20 mouse cellular contexts compared by ENCODE assay signal in genomic region chr3:38653928-38654327, GRCm38 (mm10).
DNase-seq lines count a peak whose midpoint lies in the region; ATAC-seq lines count a peak whose summit lies in the region.
"Had no signal": no experiment of that assay in that cellular context is flagged by ENCODE, and none has a peak within 500 bp of the region (broad histone marks: within the 10 kb centered on the region; RNA-seq: fewer than 3 reads in every experiment).

No protein-coding gene starts in this region.

- peak; percentile 42 for DNase-seq in forebrain, embryonic 14.5 days (ENCODE audit: low spot score)
- no peak for DNase-seq in forebrain, embryonic 11.5 days (ENCODE audit: low spot score)
- no peak for DNase-seq in midbrain, embryonic 14.5 days
- no peak for DNase-seq in kidney, postnatal 10 days
- DNase-seq: adrenal gland, postnatal 14 days; cerebellum, adult 9-10 months; gastrocnemius, postnatal 14 days; kidney, adult 8-10 months; kidney, postnatal 36 days; liver, embryonic 13.5 days; lung, adult 2 months; lung, postnatal 14 days; thymus, adult 18-20 months; thymus, postnatal 4 days had no signal

- WGBS in forebrain, embryonic 14.5 days, result 47% methylated on average over 4 of the region's 4 CpGs
- WGBS in forebrain, embryonic 11.5 days, result 70% methylated on average over 4 of the region's 4 CpGs
- 73% methylated on average over 4 of the region's 4 CpGs for WGBS in midbrain, embryonic 14.5 days
- 65% methylated on average over 4 of the region's 4 CpGs for WGBS in midbrain, embryonic 15.5 days
- 53% methylated on average over 4 of the region's 4 CpGs for WGBS in hindbrain, embryonic 16.5 days
- 36% methylated on average over 4 of the region's 4 CpGs for WGBS in neural tube, embryonic 15.5 days
- 70% methylated on average over 4 of the region's 4 CpGs for WGBS in kidney, embryonic 16.5 days

- no peak overlapping the region for H3K9ac ChIP-seq in forebrain, embryonic 14.5 days (ENCODE audit: low read length)
- H3K9ac ChIP-seq in forebrain, embryonic 11.5 days (ENCODE audit: low read length), result no peak overlapping the region
- no peak overlapping the region for H3K9ac ChIP-seq in midbrain, embryonic 14.5 days (replicated peaks; ENCODE audit: low read length)
- no peak overlapping the region for H3K9ac ChIP-seq in midbrain, embryonic 15.5 days
- H3K9ac ChIP-seq in hindbrain, embryonic 16.5 days (ENCODE audit: low read depth, low read length), result no peak overlapping the region
- H3K9ac ChIP-seq in neural tube, embryonic 15.5 days (replicated peaks), result no peak overlapping the region
- H3K9ac ChIP-seq in kidney, embryonic 16.5 days (replicated peaks; ENCODE audit: low read length), result no peak overlapping the region
- H3K9ac ChIP-seq: embryonic facial prominence, embryonic 15.5 days; limb, embryonic 13.5 days; liver, embryonic 13.5 days had no signal

- no peaks in the 10 kb centered on the region for H3K36me3 ChIP-seq in forebrain, embryonic 14.5 days (ENCODE audit: control insufficient read depth, insufficient read depth, low read length)
- H3K36me3 ChIP-seq in forebrain, embryonic 11.5 days (ENCODE audit: control insufficient read depth, insufficient read depth, low read length), result no peaks in the 10 kb centered on the region
- no peaks in the 10 kb centered on the region for H3K36me3 ChIP-seq in midbrain, embryonic 14.5 days (ENCODE audit: control insufficient read depth, insufficient read depth, low read length)
- no peaks in the 10 kb centered on the region for H3K36me3 ChIP-seq in midbrain, embryonic 15.5 days (replicated peaks)
- no peaks in the 10 kb centered on the region for H3K36me3 ChIP-seq in hindbrain, embryonic 16.5 days (ENCODE audit: control insufficient read depth, insufficient read depth, low read length)
- H3K36me3 ChIP-seq in neural tube, embryonic 15.5 days, result no peaks in the 10 kb centered on the region
- H3K36me3 ChIP-seq in kidney, embryonic 16.5 days (ENCODE audit: insufficient read depth, low read length), result no peaks in the 10 kb centered on the region
- H3K36me3 ChIP-seq: embryonic facial prominence, embryonic 15.5 days; limb, embryonic 13.5 days; liver, embryonic 13.5 days had no signal

- H3K27me3 ChIP-seq in forebrain, embryonic 14.5 days (replicated peaks; ENCODE audit: control insufficient read depth, insufficient read depth, low read length), result no peaks in the 10 kb centered on the region
- no peaks in the 10 kb centered on the region for H3K27me3 ChIP-seq in forebrain, embryonic 11.5 days (ENCODE audit: control insufficient read depth, insufficient read depth, low read length)
- no peaks in the 10 kb centered on the region for H3K27me3 ChIP-seq in midbrain, embryonic 14.5 days (ENCODE audit: control insufficient read depth, insufficient read depth, low read length)
- H3K27me3 ChIP-seq in midbrain, embryonic 15.5 days (replicated peaks), result no peaks in the 10 kb centered on the region
- no peaks in the 10 kb centered on the region for H3K27me3 ChIP-seq in hindbrain, embryonic 16.5 days (replicated peaks; ENCODE audit: control insufficient read depth, insufficient read depth, low read length)
- H3K27me3 ChIP-seq in neural tube, embryonic 15.5 days (replicated peaks), result no peaks in the 10 kb centered on the region
- no peaks in the 10 kb centered on the region for H3K27me3 ChIP-seq in kidney, embryonic 16.5 days (ENCODE audit: insufficient read depth, low read length)
- H3K27me3 ChIP-seq: embryonic facial prominence, embryonic 15.5 days; limb, embryonic 13.5 days; liver, embryonic 13.5 days had no signal

- peaks cover 7% of the 10 kb centered on the region for H3K4me1 ChIP-seq in forebrain, embryonic 14.5 days (ENCODE audit: control insufficient read depth, insufficient read depth, low read length)
- no peaks in the 10 kb centered on the region; the same call in 1 of the 2 replicates for H3K4me1 ChIP-seq in forebrain, embryonic 11.5 days (replicated peaks; ENCODE audit: control insufficient read depth, insufficient read depth, low read length)
- H3K4me1 ChIP-seq in midbrain, embryonic 14.5 days (ENCODE audit: control insufficient read depth, insufficient read depth, low read length), result no peaks in the 10 kb centered on the region; the same call in 1 of the 2 replicates
- H3K4me1 ChIP-seq in midbrain, embryonic 15.5 days, result peaks cover 7% of the 10 kb centered on the region; the same call in 1 of the 2 replicates
- H3K4me1 ChIP-seq in hindbrain, embryonic 16.5 days (ENCODE audit: control insufficient read depth, insufficient read depth, low read depth, low read length), result peaks cover 10% of the 10 kb centered on the region
- H3K4me1 ChIP-seq in neural tube, embryonic 15.5 days, result peaks cover 12% of the 10 kb centered on the region
- H3K4me1 ChIP-seq in kidney, embryonic 16.5 days (ENCODE audit: insufficient read depth, low read length), result no peaks in the 10 kb centered on the region
- H3K4me1 ChIP-seq: embryonic facial prominence, embryonic 15.5 days; liver, embryonic 13.5 days had no signal

- H3K9me3 ChIP-seq in forebrain, embryonic 14.5 days (replicated peaks; ENCODE audit: control insufficient read depth, low read length), result no peaks in the 10 kb centered on the region
- H3K9me3 ChIP-seq in forebrain, embryonic 11.5 days (ENCODE audit: control insufficient read depth, low read length), result no peaks in the 10 kb centered on the region
- no peaks in the 10 kb centered on the region for H3K9me3 ChIP-seq in midbrain, embryonic 14.5 days (ENCODE audit: control insufficient read depth, low read length)
- H3K9me3 ChIP-seq in midbrain, embryonic 15.5 days, result no peaks in the 10 kb centered on the region
- no peaks in the 10 kb centered on the region for H3K9me3 ChIP-seq in hindbrain, embryonic 16.5 days (ENCODE audit: control insufficient read depth, low read length)
- no peaks in the 10 kb centered on the region for H3K9me3 ChIP-seq in neural tube, embryonic 15.5 days (replicated peaks)
- no peaks in the 10 kb centered on the region for H3K9me3 ChIP-seq in kidney, embryonic 16.5 days (ENCODE audit: low read length)
- H3K9me3 ChIP-seq: embryonic facial prominence, embryonic 15.5 days; limb, embryonic 13.5 days; liver, embryonic 13.5 days had no signal

- H3K4me2 ChIP-seq in forebrain, embryonic 14.5 days (ENCODE audit: low read length), result no peak overlapping the region
- no peak overlapping the region for H3K4me2 ChIP-seq in forebrain, embryonic 11.5 days (ENCODE audit: low read depth, low read length, severe bottlenecking)
- no peak overlapping the region for H3K4me2 ChIP-seq in midbrain, embryonic 14.5 days (ENCODE audit: low read length)
- no peak overlapping the region for H3K4me2 ChIP-seq in midbrain, embryonic 15.5 days
- H3K4me2 ChIP-seq in hindbrain, embryonic 16.5 days (ENCODE audit: low read length), result no peak overlapping the region
- H3K4me2 ChIP-seq in neural tube, embryonic 15.5 days, result no peak overlapping the region
- H3K4me2 ChIP-seq in kidney, embryonic 16.5 days (replicated peaks; ENCODE audit: low read depth, low read length), result no peak overlapping the region
- H3K4me2 ChIP-seq: embryonic facial prominence, embryonic 15.5 days; limb, embryonic 13.5 days; liver, embryonic 13.5 days had no signal

- 0 out of 2 replicates have a peak, but pooled peaks have one; percentile 25 for ATAC-seq in forebrain, embryonic 14.5 days
- no peak for ATAC-seq in forebrain, embryonic 11.5 days (replicated peaks; ENCODE audit: low FRiP score)
- no peak for ATAC-seq in midbrain, embryonic 14.5 days (ENCODE audit: low FRiP score, low TSS enrichment)
- ATAC-seq in midbrain, embryonic 15.5 days (replicated peaks), result no peak
- 0 out of 2 replicates have a peak, but pooled peaks have one; percentile 29 for ATAC-seq in hindbrain, embryonic 16.5 days
- ATAC-seq in neural tube, embryonic 15.5 days (ENCODE audit: low FRiP score), result peak; percentile 42; the same call in 1 of the 2 replicates
- ATAC-seq in kidney, embryonic 16.5 days (ENCODE audit: low FRiP score, low TSS enrichment), result no peak

- H3K27ac ChIP-seq in forebrain, embryonic 14.5 days (ENCODE audit: low read depth, low read length), result peak overlapping the region; percentile 48; the same call in 1 of the 2 replicates
- H3K27ac ChIP-seq in forebrain, embryonic 11.5 days (ENCODE audit: low read depth, low read length), result no peak overlapping the region
- H3K27ac ChIP-seq in midbrain, embryonic 14.5 days (replicated peaks; ENCODE audit: low read depth, low read length), result peak overlapping the region; percentile 50; the same call in 1 of the 2 replicates
- no peak overlapping the region; the same call in 1 of the 2 replicates for H3K27ac ChIP-seq in midbrain, embryonic 15.5 days
- H3K27ac ChIP-seq in hindbrain, embryonic 16.5 days (ENCODE audit: low read depth, low read length), result peak overlapping the region; percentile 70
- peak overlapping the region; percentile 79 for H3K27ac ChIP-seq in neural tube, embryonic 15.5 days (replicated peaks)
- no peak overlapping the region for H3K27ac ChIP-seq in kidney, embryonic 16.5 days (ENCODE audit: low read length)
- H3K27ac ChIP-seq: embryonic facial prominence, embryonic 15.5 days; limb, embryonic 13.5 days; liver, embryonic 13.5 days had no signal

- no peak overlapping the region for H3K4me3 ChIP-seq in forebrain, embryonic 14.5 days (ENCODE audit: low read depth, low read length)
- no peak overlapping the region for H3K4me3 ChIP-seq in forebrain, embryonic 11.5 days (ENCODE audit: low read depth, low read length)
- H3K4me3 ChIP-seq in midbrain, embryonic 14.5 days (replicated peaks; ENCODE audit: low read depth, low read length), result no peak overlapping the region
- no peak overlapping the region for H3K4me3 ChIP-seq in midbrain, embryonic 15.5 days
- H3K4me3 ChIP-seq in hindbrain, embryonic 16.5 days (ENCODE audit: low read length), result no peak overlapping the region
- no peak overlapping the region for H3K4me3 ChIP-seq in neural tube, embryonic 15.5 days (replicated peaks)
- H3K4me3 ChIP-seq in kidney, embryonic 16.5 days (ENCODE audit: low read length), result no peak overlapping the region
- H3K4me3 ChIP-seq: embryonic facial prominence, embryonic 15.5 days; limb, embryonic 13.5 days; liver, embryonic 13.5 days had no signal

Comparison
In these comparisons a context has a peak if more than half of its experiments do, and no peak if none do; other contexts are left out.
1. ATAC-seq: peak in forebrain, embryonic 14.5 days (single experiment), hindbrain, embryonic 16.5 days (single experiment) and neural tube, embryonic 15.5 days (single experiment); none in forebrain, embryonic 11.5 days (single experiment), midbrain, embryonic 14.5 days (single experiment), midbrain, embryonic 15.5 days (single experiment) and kidney, embryonic 16.5 days (single experiment).
2. H3K27ac ChIP-seq: peak in forebrain, embryonic 14.5 days (single experiment), midbrain, embryonic 14.5 days (single experiment), hindbrain, embryonic 16.5 days (single experiment) and neural tube, embryonic 15.5 days (single experiment); none in forebrain, embryonic 11.5 days (single experiment), midbrain, embryonic 15.5 days (single experiment) and kidney, embryonic 16.5 days (single experiment).